Mouse (Mus musculus): ENCODE measurements around the gene Podnl1. TPM values are rescaled to one million over a fixed set of nuclear protein-coding genes. Genes with fewer than 3 reads are reported as not detected.

The Podnl1 gene
- polyA plus RNA-seq, 1 experiment from 2014 or later: 0.30 TPM

DNA sequence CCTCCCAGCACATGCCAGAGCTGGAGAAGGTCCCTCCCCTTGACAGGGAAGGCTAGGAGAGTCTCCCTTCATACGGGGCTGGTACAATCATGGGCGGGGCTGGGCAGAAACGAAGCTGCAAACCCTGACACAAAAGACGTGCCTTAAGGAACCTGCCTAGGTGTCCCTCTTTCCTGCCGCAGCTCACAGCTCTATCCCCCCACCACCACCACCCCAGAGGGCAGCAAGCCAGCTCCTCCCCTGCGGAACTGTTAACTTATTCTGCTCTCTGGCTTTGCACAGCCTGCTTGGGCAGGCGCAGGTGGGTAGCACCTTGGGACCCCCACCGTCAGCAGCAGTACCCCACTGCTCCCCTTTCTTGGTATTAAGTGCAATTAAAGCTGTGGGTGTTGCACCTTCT, 29.7 kb upstream of the Podnl1 start:
- Histone ChIP-seq H3K9ac (replicated peaks; ENCODE audit: low read length) (no peak overlapping the region), H3K4me2 (replicated peaks; ENCODE audit: low read depth, low read length) (no peak overlapping the region), H3K36me3 (ENCODE audit: insufficient read depth, low read length) (peaks cover 57% of the 10 kb centered on the region), H3K9me3 (ENCODE audit: low read length) (no peaks in the 10 kb centered on the region), H3K4me3 (ENCODE audit: low read length) (no peak overlapping the region), H3K4me1 (ENCODE audit: insufficient read depth, low read length) (no peaks in the 10 kb centered on the region), H3K27me3 (ENCODE audit: insufficient read depth, low read length) (no peaks in the 10 kb centered on the region), H3K27ac (ENCODE audit: low read length) (no peak overlapping the region)
- WGBS: 71% methylated on average over 8 of the region's 8 CpGs
- ATAC-seq (ENCODE audit: low FRiP score, low TSS enrichment): no peak

DNA sequence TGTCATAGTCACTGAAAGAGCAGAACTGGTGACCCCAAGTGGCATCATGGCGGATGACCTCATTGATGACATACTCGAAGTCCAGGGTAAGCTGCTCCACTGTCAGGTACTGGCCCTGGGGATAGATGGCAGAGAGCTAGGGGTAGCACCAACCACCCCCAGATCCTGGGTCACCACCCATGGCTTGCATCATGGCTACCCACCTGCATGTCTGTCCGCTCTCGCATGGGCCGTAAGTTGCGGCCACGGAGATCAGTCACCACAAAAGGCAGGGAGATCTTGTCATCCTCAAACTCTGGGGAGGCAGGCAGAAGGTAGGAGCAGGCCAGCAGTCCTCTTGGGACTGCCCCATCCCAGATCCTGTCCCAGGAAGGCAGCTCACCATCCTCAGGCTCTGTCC, 27.4 kb upstream of the Podnl1 start:
- peaks cover 55% of the 10 kb centered on the region for H3K36me3 ChIP-seq (ENCODE audit: insufficient read depth, low read length)

DNA sequence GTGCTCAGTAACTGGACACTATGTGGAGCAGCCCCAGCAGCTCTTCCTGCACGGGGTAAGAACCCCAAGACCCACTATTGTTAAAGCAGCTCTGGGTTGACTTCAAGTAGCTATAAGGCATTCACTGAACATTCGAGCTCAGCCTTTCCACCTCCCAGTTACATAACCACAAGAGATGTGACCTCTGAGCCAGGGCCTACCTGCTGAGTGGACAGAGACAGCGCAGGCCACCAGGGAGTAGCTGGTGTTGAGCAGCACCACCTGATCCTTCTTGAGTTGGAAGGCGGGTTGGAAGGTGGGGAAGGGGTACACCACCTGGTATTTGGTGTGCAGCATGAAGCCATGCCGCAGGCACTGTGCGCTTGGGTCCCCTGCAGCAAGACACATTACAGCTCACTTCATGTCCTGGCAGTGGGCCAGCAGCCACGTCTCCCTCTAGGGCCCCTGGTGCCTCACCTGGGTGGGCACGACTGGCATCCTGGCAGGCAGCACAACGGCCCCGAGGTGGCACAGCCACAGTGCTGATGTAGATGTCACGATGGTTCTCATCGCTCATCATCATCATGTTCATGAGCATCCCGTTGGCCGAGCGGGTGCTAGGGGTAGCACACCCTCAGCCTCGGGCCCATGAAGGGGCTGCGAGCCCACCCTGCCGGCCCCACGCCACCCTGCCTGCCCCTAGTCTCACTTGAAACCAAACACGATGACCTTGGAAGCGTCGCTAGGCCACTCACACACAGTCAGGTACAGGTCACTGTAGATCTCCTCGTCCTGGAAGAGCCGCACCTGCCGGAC, 24.1 kb upstream of the Podnl1 start:
- H3K27ac ChIP-seq (ENCODE audit: low read length): no peak overlapping the region
- no peak overlapping the region for H3K4me3 ChIP-seq (ENCODE audit: low read length)
- H3K36me3 ChIP-seq (ENCODE audit: insufficient read depth, low read length): peaks cover 32% of the 10 kb centered on the region
- no peak overlapping the region for H3K9ac ChIP-seq (replicated peaks; ENCODE audit: low read length)
- no peaks in the 10 kb centered on the region for H3K9me3 ChIP-seq (ENCODE audit: low read length)
- 87% methylated on average over 25 of the region's 25 CpGs for WGBS
- H3K27me3 ChIP-seq (ENCODE audit: insufficient read depth, low read length): no peaks in the 10 kb centered on the region
- H3K4me2 ChIP-seq (replicated peaks; ENCODE audit: low read depth, low read length): no peak overlapping the region
- no peak for ATAC-seq (ENCODE audit: low FRiP score, low TSS enrichment)
- H3K4me1 ChIP-seq (ENCODE audit: insufficient read depth, low read length): peaks cover 18% of the 10 kb centered on the region

More for the DNA sequence above, 27.4 kb upstream of the Podnl1 start:
- Histone ChIP-seq H3K4me3 (ENCODE audit: low read length) (no peak overlapping the region), H3K4me2 (replicated peaks; ENCODE audit: low read depth, low read length) (no peak overlapping the region), H3K4me1 (ENCODE audit: insufficient read depth, low read length) (peaks cover 7% of the 10 kb centered on the region), H3K9me3 (ENCODE audit: low read length) (no peaks in the 10 kb centered on the region), H3K27ac (ENCODE audit: low read length) (no peak overlapping the region), H3K27me3 (ENCODE audit: insufficient read depth, low read length) (no peaks in the 10 kb centered on the region), H3K9ac (replicated peaks; ENCODE audit: low read length) (no peak overlapping the region)
- ATAC-seq (ENCODE audit: low FRiP score, low TSS enrichment): no peak
- WGBS: 91% methylated on average over 7 of the region's 7 CpGs

DNA sequence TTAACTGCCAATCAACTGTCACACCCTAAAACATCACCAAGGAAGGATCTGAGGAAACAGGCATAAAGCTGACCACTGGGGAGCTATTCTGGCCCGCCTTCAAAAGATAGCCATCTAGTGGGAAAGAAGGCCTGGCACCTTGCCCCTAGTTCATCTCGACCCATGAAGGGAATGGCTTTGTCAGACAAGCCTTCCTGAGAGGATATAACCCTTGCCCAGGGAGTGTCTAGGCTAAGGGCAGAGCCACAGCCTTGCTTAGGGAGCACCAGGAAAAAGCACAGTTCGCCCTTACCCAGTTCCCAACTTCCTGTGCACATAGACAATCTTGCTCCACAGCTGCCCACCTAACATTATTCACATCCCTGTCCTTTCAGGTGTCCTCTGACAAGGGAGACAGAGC, 22.2 kb upstream of the Podnl1 start:
- peaks cover 14% of the 10 kb centered on the region for H3K36me3 ChIP-seq (ENCODE audit: insufficient read depth, low read length)
- H3K27ac ChIP-seq (ENCODE audit: low read length): no peak overlapping the region
- peaks cover 18% of the 10 kb centered on the region for H3K4me1 ChIP-seq (ENCODE audit: insufficient read depth, low read length)
- no peaks in the 10 kb centered on the region for H3K9me3 ChIP-seq (ENCODE audit: low read length)
- 39% methylated on average over 3 of the region's 3 CpGs for WGBS
- ATAC-seq (ENCODE audit: low FRiP score, low TSS enrichment): no peak
- peak overlapping the region; percentile 88 for H3K9ac ChIP-seq (replicated peaks; ENCODE audit: low read length)
- peak overlapping the region; percentile 65 for H3K4me3 ChIP-seq (ENCODE audit: low read length)
- H3K4me2 ChIP-seq (replicated peaks; ENCODE audit: low read depth, low read length): peak overlapping the region; percentile 55
- no peaks in the 10 kb centered on the region for H3K27me3 ChIP-seq (ENCODE audit: insufficient read depth, low read length)

DNA sequence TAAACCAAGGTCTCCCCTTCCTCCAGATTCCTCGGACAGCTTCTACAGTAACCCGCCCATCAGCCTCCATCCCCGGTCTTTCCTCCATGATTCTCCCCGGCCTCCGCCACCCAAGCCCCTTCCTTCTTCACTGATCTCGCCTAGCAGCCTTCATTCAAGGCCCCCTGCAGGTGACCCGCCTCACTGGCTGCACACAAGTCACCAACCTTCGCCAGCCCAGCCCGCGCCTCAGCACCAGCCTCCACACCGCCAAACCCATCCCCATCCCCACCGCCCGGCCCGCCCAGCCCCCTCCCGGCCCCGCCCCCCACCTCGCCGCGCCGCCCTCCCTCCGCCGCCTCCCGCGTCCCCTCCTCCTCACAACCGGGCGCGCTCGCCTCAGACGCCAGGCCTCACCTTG, 21.6 kb upstream of the Podnl1 start:
- Histone ChIP-seq H3K9ac (replicated peaks; ENCODE audit: low read length) (peak overlapping the region; percentile 88), H3K9me3 (ENCODE audit: low read length) (no peaks in the 10 kb centered on the region), H3K4me3 (ENCODE audit: low read length) (peak overlapping the region; percentile 65), H3K4me1 (ENCODE audit: insufficient read depth, low read length) (peaks cover 18% of the 10 kb centered on the region), H3K27ac (ENCODE audit: low read length) (peak overlapping the region; percentile 91), H3K4me2 (replicated peaks; ENCODE audit: low read depth, low read length) (peak overlapping the region; percentile 55), H3K27me3 (ENCODE audit: insufficient read depth, low read length) (no peaks in the 10 kb centered on the region), H3K36me3 (ENCODE audit: insufficient read depth, low read length) (peaks cover 10% of the 10 kb centered on the region; the same call in 1 of the 2 replicates)
- ATAC-seq (ENCODE audit: low FRiP score, low TSS enrichment): peak; percentile 87
- 1% methylated on average over 13 of the region's 29 CpGs for WGBS

DNA sequence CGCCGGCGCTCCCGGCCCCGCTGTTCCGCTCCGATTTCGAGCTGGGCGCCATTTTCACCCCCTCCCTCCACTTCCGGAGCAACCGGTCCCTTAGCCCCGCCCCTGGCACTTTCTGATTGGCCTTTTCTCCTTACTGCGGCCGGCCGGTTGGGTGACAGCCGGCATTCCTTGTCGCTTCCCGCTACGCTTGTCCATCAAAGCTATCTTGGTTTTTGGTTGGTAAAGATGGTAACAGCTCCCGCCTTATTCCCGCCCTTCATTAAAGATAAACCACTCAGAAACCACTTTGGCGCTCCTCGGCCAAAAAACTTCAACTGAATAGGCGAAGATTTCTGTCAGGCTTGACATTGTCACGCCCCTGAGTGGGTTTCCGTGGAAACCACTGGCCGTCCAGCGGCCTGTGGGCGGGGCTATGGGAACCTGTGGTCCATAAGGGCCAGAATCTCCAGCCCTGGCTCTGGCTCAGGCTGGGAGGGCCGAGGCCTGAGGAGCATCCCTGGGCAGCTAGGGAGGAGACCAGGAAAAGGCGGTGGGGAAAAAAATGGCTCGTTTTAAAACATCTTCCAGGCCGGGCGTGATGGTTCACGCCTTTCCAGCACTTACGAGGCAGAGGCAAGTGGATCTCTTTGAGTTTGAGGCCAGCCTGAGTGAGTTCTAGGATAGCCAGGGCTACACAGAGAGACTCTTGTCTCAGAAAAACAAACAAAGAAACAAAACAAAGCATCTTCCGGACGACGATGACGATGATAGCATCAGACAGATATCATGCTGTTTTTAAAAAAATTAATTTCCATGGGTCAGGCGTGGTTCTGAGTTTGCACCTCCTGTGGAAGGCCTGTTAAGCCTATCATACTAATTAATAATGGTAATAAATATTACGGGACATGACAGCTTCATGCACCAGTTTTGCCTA, 20.8 kb upstream of the Podnl1 start, which contains the start of gene Dcaf15:
Dcaf15 (minus strand) TSS at position 72 of the 913 bp plus-strand sequence.
- Histone ChIP-seq H3K4me2 (replicated peaks; ENCODE audit: low read depth, low read length) (peak within 1 kb of the TSS; percentile 55), H3K4me3 (ENCODE audit: low read length) (peak within 1 kb of the TSS; percentile 65), H3K27ac (ENCODE audit: low read length) (peak within 1 kb of the TSS; percentile 91), H3K27me3 (ENCODE audit: insufficient read depth, low read length) (no peaks in the 10 kb centered on the region), H3K36me3 (ENCODE audit: insufficient read depth, low read length) (peaks cover 10% of the 10 kb centered on the region; the same call in 1 of the 2 replicates), H3K9ac (replicated peaks; ENCODE audit: low read length) (peak within 1 kb of the TSS; percentile 88), H3K4me1 (ENCODE audit: insufficient read depth, low read length) (peaks cover 18% of the 10 kb centered on the region), H3K9me3 (ENCODE audit: low read length) (no peaks in the 10 kb centered on the region)
- ATAC-seq (ENCODE audit: low FRiP score, low TSS enrichment): peak; percentile 97
- 7% methylated on average over 42 of the region's 42 CpGs for WGBS

DNA sequence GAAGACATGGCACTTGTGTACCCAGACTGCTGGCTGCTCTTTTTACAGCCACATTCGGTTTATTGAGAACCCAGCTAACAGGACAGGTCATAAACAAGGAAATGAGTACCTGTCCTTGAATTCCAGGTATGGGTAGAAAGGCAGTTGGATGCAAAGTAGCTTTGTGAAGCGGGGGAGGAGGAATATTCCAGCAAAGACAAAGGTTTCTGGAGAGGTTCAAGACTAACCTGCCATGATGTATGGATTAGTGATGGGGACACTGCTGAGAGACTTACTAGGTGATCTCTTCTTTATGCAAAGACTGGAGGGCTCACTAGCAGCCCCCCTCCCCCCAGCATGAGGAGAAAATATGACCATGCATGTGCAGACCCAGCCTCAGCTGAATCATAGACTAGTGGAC, 20.1 kb upstream of the Podnl1 start:
- H3K27ac ChIP-seq (ENCODE audit: low read length): no peak overlapping the region
- WGBS: 64% methylated on average over 2 of the region's 2 CpGs

DNA sequence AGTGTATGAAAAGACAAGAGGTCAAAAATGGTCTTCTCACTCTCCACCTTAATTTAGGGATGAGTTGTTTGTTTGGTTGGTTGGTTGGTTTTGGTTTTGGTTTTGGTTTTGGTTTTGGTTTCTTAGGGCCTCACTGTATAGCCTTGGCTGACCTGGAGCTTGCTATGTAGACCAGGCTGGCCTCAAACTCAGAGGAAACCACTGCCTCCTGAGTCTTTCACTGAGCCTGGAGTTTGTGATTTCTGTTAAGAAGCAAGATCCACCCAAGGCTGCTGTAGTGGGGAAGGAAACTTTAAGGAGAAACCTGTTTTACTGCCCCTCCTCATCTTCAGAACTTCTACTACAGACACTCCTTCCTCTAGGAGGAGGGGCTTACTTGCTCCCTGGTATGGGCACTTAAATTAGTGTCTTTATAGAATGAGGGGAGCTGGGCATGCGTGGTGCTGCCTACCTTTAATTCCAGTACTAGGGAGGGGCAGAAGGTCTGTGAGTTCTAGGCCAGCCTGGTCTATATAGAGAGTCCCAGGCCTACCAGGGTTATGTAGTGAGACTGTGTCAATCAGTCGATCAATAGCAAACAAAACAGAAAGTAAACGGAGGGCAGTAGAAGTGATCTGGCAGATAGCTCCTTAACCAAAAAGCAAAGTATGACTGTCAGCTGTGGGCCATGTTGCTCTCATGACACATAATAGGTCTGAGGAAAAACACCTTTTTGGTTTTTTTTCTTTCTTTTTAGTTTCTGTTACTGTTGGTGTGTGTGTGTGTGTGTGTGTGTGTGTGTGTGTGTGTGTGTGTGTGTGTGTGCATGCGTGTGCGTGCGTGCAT, 19.4 kb upstream of the Podnl1 start:
- Histone ChIP-seq H3K4me2 (replicated peaks; ENCODE audit: low read depth, low read length) (no peak overlapping the region), H3K4me3 (ENCODE audit: low read length) (no peak overlapping the region), H3K4me1 (ENCODE audit: insufficient read depth, low read length) (peaks cover 18% of the 10 kb centered on the region), H3K9ac (replicated peaks; ENCODE audit: low read length) (no peak overlapping the region), H3K9me3 (ENCODE audit: low read length) (no peaks in the 10 kb centered on the region), H3K27me3 (ENCODE audit: insufficient read depth, low read length) (no peaks in the 10 kb centered on the region), H3K27ac (ENCODE audit: low read length) (no peak overlapping the region), H3K36me3 (ENCODE audit: insufficient read depth, low read length) (peaks cover 8% of the 10 kb centered on the region; the same call in 1 of the 2 replicates)
- 93% methylated on average over 3 of the region's 6 CpGs for WGBS
- no peak for ATAC-seq (ENCODE audit: low FRiP score, low TSS enrichment)

More for the DNA sequence above, 20.1 kb upstream of the Podnl1 start:
- no peak overlapping the region; the same call in 1 of the 2 replicates for H3K9ac ChIP-seq (replicated peaks; ENCODE audit: low read length)
- H3K4me2 ChIP-seq (replicated peaks; ENCODE audit: low read depth, low read length): no peak overlapping the region
- H3K4me3 ChIP-seq (ENCODE audit: low read length): no peak overlapping the region
- H3K36me3 ChIP-seq (ENCODE audit: insufficient read depth, low read length): peaks cover 10% of the 10 kb centered on the region; the same call in 1 of the 2 replicates
- peaks cover 18% of the 10 kb centered on the region for H3K4me1 ChIP-seq (ENCODE audit: insufficient read depth, low read length)
- ATAC-seq (ENCODE audit: low FRiP score, low TSS enrichment): no peak
- H3K27me3 ChIP-seq (ENCODE audit: insufficient read depth, low read length): no peaks in the 10 kb centered on the region
- no peaks in the 10 kb centered on the region for H3K9me3 ChIP-seq (ENCODE audit: low read length)

DNA sequence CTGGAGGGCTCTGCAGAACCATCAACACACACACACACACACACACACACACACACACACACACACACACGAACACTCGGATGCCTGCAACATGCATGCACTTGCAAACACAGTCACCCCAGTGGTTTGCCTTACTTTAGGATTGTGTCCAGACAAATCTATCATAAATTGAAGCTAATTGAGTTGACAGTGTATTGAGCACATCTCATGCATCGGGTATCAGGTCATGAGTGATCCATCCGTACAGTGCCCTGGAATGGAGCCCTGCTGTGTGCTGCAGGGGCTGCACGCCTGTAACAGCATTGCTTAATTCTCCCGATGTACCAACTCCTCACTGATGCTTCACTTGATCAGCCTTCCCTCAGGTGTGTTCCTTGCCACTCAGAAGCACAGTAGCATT, 10.1 kb upstream of the Podnl1 start:
- H3K4me1 ChIP-seq (ENCODE audit: insufficient read depth, low read length): no peaks in the 10 kb centered on the region
- no peak for ATAC-seq (ENCODE audit: low FRiP score, low TSS enrichment)
- 87% methylated on average over 6 of the region's 6 CpGs for WGBS
- H3K36me3 ChIP-seq (ENCODE audit: insufficient read depth, low read length): no peaks in the 10 kb centered on the region
- no peak overlapping the region for H3K4me2 ChIP-seq (replicated peaks; ENCODE audit: low read depth, low read length)
- H3K27ac ChIP-seq (ENCODE audit: low read length): no peak overlapping the region
- H3K27me3 ChIP-seq (ENCODE audit: insufficient read depth, low read length): no peaks in the 10 kb centered on the region
- H3K9ac ChIP-seq (replicated peaks; ENCODE audit: low read length): no peak overlapping the region
- no peak overlapping the region for H3K4me3 ChIP-seq (ENCODE audit: low read length)
- H3K9me3 ChIP-seq (ENCODE audit: low read length): 0 out of 2 replicates have a peak, but pooled peaks cover 5% of the 10 kb centered on the region
